Mouse (Mus musculus) adrenal gland, adult (tissue): ENCODE data around the gene Pgbd5.

Experiments
- DNase-seq, 2 experiments: peaks; one replicate each; pipeline ENCODE4 v3.0.0; 2022 to 2023; ENCODE audit warnings: low spot score in 1 of 2; ENCODE audit not compliant: inconsistent age in 2 of 2

Gene Pgbd5

GRCm38 (mm10) chr8:124346852-124347523, 92.5 kb downstream of the Pgbd5 start:
- peak; percentile 49 to 81 for DNase-seq

- no peak for DNase-seq
Observed at GRCm38 (mm10) chr8:124345098-124345497, 94.4 kb downstream of the Pgbd5 start.

- no peak for DNase-seq
Observed at GRCm38 (mm10) chr8:124343991-124344390, 95.5 kb downstream of the Pgbd5 start.

- no peak for DNase-seq
Observed at GRCm38 (mm10) chr8:124343151-124343550, 96.3 kb downstream of the Pgbd5 start.

GRCm38 (mm10) chr8:124340360-124341068, 98.9 kb downstream of the Pgbd5 start:
- DNase-seq, result no peak

GRCm38 (mm10) chr8:124339742-124340141, 99.7 kb downstream of the Pgbd5 start:
- no peak for DNase-seq

- DNase-seq, result no peak
Observed at GRCm38 (mm10) chr8:124336302-124336701, 103.2 kb downstream of the Pgbd5 start.

GRCm38 (mm10) chr8:124331706-124332105, 107.8 kb downstream of the Pgbd5 start:
- DNase-seq, result no peak

GRCm38 (mm10) chr8:124331094-124331493, 108.4 kb downstream of the Pgbd5 start:
- DNase-seq, result peak; percentile 68 to 76

- DNase-seq, result no peak
Observed at GRCm38 (mm10) chr8:124330433-124330832, 109.0 kb downstream of the Pgbd5 start.

GRCm38 (mm10) chr8:124329690-124330089, 109.8 kb downstream of the Pgbd5 start:
- DNase-seq, result no peak

- DNase-seq, result no peak
Observed at GRCm38 (mm10) chr8:124328259-124328658, 111.2 kb downstream of the Pgbd5 start.

GRCm38 (mm10) chr8:124323356-124323755, 116.1 kb downstream of the Pgbd5 start:
- DNase-seq, result no peak

GRCm38 (mm10) chr8:124321227-124321840, 118.1 kb downstream of the Pgbd5 start:
- DNase-seq, result no peak

GRCm38 (mm10) chr8:124319316-124319652, 120.2 kb downstream of the Pgbd5 start:
- no peak for DNase-seq
